Mouse (Mus musculus) lung, postnatal 36 days (tissue): ENCODE results near the gene Rassf2.

Source experiments
- DNase-seq: peaks from one replicate; pipeline ENCODE4 v3.0.0; 2022; ENCODE audit warnings: mixed read lengths

The Rassf2 gene

DNA sequence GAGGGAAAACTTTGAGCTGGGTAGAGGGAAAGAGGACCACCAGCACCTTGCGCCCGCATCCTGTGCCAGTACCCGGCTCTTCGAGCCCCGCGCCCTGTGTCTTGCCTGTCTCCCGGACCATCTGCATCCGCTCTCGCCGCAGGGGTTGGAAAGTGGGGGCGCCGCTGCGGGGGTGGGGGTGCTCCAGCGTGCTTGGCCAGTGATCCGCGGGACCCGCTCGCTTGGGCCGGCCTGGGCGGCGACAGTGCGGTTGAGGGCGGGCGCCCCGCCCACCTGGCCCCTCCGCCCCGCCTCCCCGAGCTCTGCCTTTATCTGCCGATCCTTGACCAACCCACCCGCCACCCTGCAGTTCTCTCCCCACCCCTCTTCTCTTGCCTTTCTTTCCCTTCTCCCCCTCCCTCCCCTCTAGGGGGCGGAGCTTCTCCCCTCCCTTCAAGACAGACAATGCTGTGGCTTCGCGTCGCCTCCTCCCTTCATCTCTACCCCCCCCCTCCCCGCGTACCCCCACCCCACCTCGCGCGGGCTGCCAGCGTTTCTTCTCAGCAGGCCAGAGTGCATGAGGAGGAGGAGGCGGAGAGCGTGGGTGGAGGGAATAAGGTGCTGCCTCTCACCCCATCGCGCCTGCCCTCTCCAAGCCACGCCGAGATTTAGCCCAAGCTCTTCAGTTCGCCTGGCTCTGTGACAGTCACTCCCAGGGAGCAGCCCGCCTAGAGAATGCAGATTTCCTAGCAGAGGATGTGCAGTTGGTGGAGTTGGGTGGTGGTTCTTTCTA is at the start of gene Rassf2:
Gene Rassf2 (minus strand): TSS at position 613 of the 772 bp plus-strand sequence.
- DNase-seq: peak; percentile 93

DNA sequence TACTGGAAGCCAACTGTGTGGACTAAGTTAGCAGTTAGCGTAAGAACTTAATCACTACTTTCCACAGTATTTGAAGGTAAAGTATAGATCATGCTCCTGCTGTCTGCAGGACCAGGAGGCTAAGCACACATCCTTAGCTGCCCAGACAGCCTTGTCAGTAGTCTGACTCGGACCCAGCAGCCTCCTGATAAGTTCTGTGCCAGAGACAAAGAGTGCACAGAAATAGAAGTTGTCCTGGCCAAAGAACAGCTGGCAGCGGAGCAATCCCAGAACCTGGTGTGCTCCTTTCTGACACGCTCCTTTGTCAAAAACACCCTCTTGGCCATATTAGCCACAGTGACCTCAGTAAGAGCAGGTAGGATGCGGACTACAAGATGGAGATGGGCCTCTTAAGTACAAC is 49.1 kb upstream of the Rassf2 start:
- no peak for DNase-seq

DNA sequence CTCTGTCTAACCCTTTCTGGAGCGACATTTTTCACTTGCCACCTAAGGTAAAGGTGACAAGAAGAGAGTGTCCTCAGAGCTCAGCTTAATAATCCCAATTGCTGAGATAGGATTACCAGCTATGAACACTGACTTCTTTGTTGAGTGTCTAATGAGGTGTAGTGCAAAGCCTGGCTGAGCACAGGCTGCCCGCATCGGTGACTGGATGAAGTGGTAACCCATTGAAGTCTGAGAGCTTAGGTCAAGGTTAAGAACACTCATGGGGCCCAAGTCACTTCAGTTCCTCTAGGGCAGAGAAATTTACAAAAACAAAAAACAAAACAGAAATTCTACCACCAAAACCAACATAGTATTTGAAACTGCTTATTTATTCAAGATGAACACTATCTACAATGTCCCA is 43.0 kb upstream of the Rassf2 start:
- peak; percentile 60 for DNase-seq

DNA sequence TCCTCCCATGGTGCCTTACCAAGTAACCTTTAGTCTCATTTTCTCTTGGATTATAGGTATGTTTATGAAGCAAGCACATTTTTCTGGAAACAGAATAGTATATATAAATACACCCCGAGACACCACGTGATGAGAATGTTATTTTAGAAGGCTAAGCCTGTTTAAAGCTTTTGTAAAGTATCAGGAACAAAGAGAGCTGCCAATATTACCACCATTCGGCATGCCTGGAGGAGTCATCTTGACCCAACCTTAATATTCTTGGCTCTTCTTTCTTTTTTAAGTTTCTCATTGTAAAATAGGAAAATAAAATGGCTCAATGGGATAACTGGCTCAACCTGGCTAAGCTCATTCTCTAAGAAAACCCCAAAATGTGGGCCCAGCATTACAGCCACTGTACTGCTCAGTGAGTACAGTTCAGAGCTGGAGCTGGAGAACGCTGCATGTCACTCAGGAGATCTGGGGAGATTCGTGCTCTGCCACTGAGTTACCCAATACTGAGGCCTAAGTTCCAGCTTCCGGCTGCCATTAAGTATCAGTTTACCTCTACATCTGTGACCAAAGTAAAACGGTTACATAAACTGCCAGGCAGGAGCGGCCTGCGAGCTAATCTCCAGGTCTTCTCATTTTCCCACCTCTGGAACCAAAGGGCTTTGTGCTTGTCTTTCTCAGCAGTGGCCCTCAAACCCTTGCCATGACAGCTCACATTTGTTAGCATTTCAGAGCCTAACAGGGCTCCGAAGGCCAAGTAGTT is 40.1 kb upstream of the Rassf2 start:
- DNase-seq: no peak

DNA sequence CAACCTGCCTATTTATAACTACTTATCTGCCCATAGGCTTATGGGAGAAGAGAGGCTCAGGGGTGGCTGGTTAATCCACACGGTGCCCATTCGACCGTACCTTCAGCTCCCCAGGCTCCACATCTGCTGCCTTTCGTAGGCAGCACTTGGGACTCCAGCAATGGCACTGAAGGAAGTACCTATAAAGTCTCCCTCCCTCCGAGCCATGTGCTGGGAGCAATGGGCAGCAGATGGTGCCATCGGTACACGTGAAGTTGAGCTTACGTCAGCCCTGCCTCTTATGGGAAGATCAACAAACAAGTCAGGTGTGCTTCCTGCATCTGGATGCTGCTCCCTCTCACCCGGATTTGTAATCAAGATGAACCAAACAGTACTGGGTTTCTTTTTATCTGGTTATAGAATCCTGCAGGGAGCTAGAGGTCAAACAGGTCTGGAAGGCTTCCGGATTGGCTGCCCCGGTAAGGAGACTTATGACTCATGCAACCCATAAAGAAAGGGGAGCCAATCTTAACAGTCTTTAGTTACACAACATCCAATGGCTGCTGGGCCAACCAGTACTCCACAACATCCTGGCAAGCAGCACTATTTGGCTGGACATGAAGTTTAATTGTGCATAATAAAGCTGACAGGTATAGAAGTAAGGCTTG is 34.2 kb upstream of the Rassf2 start:
- no peak for DNase-seq

DNA sequence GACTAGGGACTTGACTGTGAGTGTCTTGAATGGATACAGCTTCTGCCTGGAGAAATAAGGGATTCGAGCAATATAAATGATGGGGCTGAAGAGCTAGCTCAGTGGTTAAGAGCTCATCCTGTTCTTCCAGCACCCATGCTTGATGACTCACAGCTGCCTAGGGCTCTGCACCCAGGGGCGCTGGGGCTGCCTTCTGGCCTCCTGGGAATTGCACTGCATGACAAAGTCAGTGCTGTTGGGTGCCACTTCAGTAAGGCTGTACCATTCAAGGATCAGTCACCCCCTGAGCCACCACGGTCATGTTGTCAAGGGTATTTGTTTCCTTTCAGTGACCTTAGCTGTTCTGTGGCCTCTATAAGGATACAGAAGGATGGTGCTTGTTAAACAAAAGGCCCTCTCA is 33.7 kb upstream of the Rassf2 start:
- DNase-seq: no peak

DNA sequence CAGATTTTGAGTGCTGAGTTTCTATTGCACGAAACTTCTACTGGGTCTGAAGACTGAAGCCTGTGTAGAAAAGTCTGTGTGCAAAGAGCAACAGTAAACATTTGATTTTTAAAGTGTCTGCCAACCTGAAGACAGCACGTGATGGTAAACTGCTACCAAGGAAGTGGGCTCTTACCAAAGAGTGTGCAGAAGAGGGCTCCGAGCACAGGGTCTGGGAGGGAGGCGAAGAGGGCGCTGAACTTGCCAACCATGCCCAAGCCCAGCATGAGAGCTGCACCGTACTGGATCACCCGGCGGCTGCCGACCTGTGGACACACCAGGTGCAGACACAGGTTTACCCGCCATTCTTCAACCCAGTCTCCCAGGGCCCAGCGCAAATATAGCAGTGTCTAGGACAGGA is 31.8 kb upstream of the Rassf2 start:
- peak; percentile 43 for DNase-seq

DNA sequence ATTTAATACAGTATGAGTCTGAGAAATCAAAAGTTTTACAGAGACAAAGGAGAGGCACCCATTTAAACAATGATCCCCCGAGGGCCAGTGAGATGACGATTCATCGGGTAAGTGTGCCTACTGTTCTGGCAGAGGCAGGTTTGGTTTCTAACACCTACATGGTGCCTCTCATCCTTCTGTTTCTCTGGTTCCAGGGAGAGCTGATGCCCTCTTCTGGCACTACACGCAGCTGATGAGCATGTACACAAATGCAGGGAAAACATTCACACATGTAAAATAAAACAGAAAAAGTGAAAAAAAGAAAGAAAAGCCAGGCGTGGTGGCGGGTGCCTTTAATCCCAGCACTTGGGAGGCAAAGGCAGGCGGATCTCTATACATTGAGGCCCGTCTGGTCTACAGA is 29.9 kb upstream of the Rassf2 start:
- peak; percentile 32 for DNase-seq

DNA sequence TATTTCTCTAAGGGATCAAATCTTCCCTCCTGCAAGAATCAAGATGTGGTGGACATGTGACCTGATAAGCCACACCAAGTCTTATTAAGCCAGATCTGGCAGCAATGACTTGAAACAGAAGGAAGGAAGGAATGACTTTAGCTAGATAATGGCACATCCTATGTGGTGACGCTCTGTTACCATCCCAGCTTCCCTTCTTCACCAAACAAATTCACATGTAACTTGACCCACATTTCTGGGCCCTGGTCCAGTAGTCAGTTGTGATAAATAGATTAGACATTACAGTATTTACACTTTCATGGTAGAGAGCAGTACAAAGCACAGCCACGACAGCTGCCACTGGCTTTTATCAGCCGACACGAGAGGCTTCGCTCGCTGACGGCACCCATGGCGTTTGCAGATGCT is 25.3 kb upstream of the Rassf2 start:
- DNase-seq: peak; percentile 22

DNA sequence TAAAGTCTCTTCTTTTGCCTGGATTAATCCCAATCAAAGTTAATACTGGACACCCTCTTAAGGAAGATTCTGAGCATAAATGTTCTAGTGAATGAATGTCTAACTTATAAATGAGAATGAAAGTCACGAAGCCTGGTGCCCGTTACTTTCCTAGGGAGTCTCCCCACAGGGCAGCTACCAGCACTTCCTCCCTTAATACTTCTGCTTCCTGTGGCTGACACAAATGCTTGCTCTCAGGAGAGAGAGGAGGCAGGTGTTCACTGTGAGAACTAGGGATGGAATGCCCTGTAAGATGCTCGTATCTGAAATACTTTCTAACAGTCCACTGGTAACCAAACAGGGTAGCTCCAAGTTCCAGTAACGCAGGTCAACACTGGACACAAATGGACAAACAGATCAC is 23.8 kb upstream of the Rassf2 start:
- no peak for DNase-seq

DNA sequence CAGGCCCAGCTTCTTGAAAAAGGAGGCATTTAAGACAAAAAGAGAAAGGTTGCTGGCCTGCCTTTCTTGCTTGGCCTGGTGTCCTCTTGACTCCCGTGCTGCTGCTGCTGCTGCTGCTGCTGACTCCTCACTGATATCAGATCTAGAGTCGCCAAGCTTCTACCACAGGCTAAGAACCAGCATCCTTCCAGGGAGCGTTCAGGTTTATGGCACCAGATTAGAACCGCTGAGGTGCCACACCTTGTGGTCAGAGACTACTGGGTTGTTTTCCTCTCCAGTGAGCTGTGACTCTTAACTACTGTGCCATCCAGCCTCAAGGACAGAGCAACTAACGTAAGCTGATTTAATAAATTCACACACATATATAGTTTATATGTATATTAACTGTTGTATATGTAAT is 21.7 kb upstream of the Rassf2 start:
- no peak for DNase-seq

DNA sequence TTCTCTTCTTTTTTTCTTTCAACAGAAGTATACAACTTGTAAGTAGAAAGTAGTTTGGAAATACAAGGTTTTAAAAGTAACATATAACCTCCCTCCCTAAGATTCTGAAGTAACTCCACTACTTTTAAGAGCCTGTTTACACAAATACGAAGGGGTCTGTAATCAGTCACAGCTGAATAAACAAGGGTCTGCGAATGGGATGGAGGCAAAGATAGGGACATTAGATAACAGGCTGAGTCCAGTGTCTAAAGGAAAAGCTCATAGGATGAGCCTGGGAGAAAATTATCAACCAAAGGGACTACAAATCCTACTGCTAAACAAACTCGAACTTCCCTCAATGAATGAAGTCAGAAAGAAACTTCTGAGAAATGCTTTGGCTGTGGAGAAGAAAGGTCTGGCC is 19.9 kb upstream of the Rassf2 start:
- DNase-seq: no peak

DNA sequence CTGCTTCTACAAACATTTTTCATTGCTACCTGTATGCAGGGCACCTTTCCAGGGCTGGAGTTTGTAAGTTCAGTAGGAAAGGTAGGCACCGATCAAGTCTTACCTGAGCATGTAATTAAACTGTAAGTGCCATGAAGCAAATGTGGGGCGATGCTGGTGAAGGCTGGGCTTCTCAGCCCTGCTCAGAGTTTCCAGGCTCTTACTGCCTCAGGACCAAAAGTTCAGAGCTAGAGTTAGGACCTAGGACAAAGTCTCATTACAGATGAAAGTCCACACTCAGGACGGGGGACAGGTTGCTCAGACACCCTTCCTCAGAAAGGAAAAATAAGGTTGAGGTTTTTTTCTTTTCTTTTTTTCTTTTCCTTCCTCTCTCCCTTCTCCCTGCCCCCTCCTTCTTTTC is 19.4 kb upstream of the Rassf2 start:
- no peak for DNase-seq

DNA sequence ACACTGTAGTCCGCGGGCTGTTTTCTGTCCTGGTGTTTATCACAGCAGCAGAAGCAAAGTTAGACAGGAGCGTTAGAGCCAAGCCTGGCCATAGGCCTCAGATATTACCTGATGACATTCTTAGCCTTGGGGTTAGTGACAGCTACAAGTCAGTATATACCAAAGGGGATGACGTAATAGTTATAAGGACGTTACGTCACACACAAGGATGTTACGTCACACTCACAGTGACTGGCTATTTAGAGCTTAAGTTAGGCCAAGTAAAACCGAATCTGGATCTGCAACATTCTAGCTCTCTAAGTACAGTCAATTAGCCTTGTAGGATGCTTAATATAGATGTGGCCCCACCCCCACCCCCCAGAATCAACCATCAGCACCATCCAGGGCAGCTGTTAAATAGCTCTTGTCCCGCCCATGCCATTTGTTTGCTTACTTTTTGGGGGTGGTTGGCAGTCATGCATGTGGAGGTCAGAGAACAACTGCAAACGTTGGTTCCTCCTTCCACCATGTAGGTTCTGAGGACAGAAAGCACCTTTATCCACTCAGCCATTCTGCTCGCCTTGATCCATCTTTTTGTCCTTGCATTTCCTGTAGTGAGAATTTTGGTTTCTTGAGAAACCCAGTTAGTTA is 18.2 kb upstream of the Rassf2 start:
- peak; percentile 20 for DNase-seq

DNA sequence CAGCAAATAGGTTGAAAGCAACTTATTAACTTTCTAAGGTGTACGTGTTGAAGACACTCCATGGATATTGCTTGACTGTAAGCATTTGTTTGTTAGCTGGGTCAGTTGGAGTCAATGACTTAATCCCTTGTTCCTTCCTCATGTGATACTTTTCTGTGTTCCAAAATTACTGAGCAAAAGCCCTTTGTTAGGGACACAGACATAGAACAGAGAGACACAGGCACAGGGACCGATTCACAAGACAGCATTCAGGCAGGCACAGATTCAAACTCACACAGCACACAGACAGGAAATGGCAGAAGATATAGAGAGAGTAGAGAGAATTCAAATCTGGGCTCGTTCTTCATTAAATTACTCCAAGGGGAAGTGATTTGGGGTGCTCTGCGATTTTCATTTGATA is 17.3 kb upstream of the Rassf2 start:
- DNase-seq: no peak

DNA sequence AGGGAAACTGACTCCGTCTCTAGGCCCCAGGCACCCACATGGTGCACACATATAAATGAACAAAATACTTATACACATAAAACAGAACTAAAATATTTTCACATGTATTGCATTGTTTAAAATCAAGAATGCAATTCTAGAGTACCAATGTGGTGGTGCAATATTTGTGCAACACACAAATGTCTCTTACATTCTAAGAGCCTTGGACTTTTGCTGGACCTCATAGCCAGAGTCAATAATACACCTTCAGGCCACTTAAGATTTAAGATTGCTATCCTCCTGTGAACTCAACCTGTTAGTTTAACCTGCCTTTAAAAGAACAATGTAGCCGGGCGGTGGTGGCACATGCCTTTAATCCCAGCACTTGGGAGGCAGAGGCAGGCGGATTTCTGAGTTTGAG is 16.6 kb upstream of the Rassf2 start:
- DNase-seq: peak; percentile 39

DNA sequence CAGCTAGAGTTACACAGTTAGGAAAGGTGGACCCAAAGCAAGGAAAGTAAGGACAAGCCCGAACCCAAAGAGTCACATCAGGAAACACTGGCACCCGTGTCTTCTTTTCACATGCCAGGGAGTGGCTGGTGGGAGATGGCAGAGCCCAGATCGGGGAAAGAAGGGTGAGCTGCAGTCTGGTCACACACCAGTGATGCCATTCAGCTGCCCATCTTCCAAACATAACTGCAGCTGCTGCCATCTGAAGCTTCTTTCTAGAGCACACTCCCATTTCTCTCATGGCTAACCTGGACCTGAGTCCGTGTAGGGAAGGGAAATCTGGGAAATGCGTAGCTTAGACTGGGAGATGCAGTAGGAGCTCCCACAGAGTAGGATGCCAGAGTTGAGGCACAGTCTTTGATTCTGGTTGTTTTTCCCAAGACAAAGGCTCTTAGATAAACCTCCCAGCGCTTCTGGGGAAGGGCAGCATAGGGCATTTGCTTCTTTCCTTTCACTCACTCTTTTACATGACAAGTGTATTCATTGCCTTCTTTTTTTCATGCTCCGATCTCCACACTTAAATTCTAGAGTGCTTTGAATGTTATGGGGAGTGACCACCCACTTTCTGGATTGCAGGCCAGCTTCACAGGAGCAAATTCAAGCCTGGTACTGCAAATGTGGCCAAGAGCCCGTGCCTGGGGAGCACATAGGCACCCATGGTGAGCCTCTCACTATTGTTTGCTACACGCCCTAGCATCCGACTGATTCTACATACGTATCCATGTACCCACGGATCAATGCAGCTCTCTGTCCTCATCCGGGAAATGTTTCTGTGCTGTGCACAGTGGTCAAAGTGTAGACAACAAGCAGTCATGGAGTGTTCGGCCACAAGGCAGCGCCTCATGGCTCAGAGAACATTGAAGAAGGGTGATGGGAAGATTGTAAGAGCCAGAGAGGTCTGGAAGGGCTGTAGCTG is 14.5 kb upstream of the Rassf2 start:
- DNase-seq: no peak

DNA sequence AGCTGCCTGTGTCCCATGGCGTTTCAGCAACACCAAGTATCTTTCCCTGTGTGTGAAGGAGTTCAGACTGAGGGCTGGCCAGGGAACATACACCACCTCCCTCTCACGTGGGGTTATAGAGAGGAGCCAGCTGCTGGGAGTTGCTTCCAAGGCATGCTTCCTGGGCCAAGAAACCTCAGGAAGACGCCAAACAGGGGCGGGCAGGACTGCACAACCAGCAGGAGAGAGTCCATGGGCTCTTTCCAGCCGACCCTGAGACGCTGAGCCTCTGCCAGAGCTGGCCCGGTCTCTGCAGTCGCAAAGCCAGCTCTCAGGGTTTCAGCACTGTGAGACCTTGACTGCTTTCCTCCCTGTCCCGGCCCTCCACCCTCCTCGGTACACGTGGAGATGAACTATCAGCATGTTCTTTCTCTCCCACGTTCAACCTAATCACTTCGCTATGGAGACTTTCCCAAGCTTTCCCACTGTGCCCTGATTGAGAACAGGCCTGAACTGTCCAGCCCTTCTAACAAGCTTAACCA is 13.1 kb upstream of the Rassf2 start:
- DNase-seq: peak; percentile 83

DNA sequence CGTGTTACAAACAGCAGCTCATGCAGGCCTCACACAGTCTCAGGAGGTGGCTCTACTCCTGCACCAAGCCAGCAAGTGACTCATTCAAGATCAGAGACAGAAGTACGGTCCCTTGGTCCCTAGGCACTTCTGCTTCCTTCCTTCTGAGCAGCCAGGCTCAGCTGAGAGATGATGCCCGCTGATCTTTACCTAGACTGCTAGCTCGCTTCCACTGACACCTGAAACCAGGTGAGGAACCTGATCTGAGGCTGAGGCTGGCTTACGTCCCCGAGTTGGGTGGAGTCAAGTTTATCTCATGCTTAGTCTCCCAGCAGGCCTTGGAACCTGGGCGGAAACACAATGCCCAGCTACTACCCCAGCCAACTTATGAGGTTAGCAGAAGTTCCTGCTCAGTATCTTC is 9.8 kb upstream of the Rassf2 start:
- DNase-seq: no peak

DNA sequence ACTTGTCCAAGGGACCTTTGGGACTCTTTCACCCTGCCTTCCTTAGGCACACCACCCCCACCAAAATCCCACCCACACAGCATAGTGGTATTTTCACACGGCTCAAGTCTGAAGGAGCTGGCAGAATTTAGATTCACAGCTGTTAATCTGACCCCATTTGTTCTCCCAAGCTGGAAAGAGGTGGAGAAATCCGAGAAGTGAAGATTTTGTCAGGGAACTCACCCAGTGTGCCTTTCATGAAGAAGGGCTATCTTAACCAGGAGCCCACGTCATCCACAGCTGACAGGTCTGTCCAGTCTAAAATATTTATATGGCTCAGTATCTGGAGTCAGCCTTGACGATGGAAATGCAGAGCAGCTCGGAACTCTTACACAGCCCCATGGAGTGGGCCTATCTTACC is 6.3 kb upstream of the Rassf2 start:
- no peak for DNase-seq

DNA sequence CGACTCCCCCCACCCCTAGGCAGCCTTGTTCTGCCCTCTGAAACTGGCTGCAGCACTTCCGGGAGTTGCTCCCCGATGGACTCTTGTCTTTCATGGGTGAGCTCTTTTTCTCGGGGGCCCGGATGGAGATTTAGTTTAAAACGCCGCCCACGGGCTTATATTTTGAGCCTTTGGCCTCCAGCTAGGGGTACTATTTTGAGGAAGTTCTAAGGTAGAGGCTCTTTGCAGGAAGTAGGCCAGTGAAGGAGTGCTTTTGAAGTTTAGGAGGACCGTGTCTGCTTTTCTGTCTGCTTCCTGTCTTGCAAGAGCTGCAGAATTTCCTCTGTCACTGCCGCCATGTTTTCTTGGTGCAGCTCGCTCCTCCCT is 5.4 kb upstream of the Rassf2 start:
- DNase-seq: no peak
